Mouse (Mus musculus) cerebellum, postnatal 10 days (tissue): Measurements from ENCODE around the gene Tex13c3.
"Not testable (repeated sequence)": the region's sequence is repeated elsewhere in the genome, so short reads cannot be mapped to it uniquely, and the experiment has no call there.

ENCODE experiments used
- DNase-seq, 2 experiments: peaks; one replicate each; pipeline ENCODE4 v3.0.0; 2021; ENCODE audit warnings: mixed read lengths in 2 of 2

Gene Tex13c3

GRCm38 (mm10) chrX:19481219-19481618, at the start of gene Tex13c3:
Gene Tex13c3, minus strand, starts transcription at chrX:19481319.
- not testable (repeated sequence) for DNase-seq

GRCm38 (mm10) chrX:19489731-19490130, 8.6 kb upstream of the Tex13c3 start:
- no peak for DNase-seq
